Mouse (Mus musculus) bone marrow, adult 2 months (tissue): Measurements from ENCODE around the gene Pabpn1l. TPM values are rescaled to one million over a fixed set of nuclear protein-coding genes. Genes with fewer than 3 reads are reported as not detected.

Experiments used
- H3K27ac ChIP-seq: fragments of 200-500 bp; 2 replicates; pipeline ENCODE4 v1.5.1; 2012; ENCODE audit warnings: low read depth, mild to moderate bottlenecking, control low read depth, inconsistent platforms, low read length; ENCODE audit not compliant: control insufficient read depth, poor library complexity, insufficient read depth
- H3K4me1 ChIP-seq: fragments of 200-500 bp; 2 replicates; pipeline ENCODE4 v1.6.1; 2011; ENCODE audit warnings: low read length; ENCODE audit not compliant: control insufficient read depth, insufficient read depth
- H3K4me3 ChIP-seq: fragments of 200-500 bp; replicated peaks from 2 replicates; pipeline ENCODE3; 2011; ENCODE audit warnings: mild to moderate bottlenecking, low read depth, low read length, control low read depth; ENCODE audit not compliant: control insufficient read depth
- CTCF ChIP-seq: fragments of 200-500 bp; IDR thresholded peaks from 2 replicates; pipeline ENCODE4 v1.5.1; 2011; ENCODE audit warnings: low read length, control low read depth; ENCODE audit not compliant: control insufficient read depth, insufficient read depth
- POLR2A ChIP-seq: fragments of 200-500 bp; IDR thresholded peaks from 2 replicates; pipeline ENCODE4 v1.6.1; 2011; ENCODE audit warnings: low read depth, mild to moderate bottlenecking, control low read depth, low read length, borderline replicate concordance; ENCODE audit not compliant: control insufficient read depth
- WGBS: fragments of 180-500 bp; shearing (Covaris S2); methylation state at CpG from one replicate; pipeline ENCODE4 v1.1.7; 2018; 5-methylcytosine and 5-hydroxymethylcytosine counted together
- polyA plus RNA-seq: library from polyadenylated mRNA; stranded (reverse); fragments of >200 nt; gene quantifications from 2 replicates; pipeline ENCODE4 v1.2.4, GENCODE M21; 2011; ENCODE audit warnings: low replicate concordance; ENCODE audit not compliant: missing spikeins, insufficient read depth, insufficient read length

Gene Pabpn1l
- polyA plus RNA-seq, 1 experiment, result not detected

DNA sequence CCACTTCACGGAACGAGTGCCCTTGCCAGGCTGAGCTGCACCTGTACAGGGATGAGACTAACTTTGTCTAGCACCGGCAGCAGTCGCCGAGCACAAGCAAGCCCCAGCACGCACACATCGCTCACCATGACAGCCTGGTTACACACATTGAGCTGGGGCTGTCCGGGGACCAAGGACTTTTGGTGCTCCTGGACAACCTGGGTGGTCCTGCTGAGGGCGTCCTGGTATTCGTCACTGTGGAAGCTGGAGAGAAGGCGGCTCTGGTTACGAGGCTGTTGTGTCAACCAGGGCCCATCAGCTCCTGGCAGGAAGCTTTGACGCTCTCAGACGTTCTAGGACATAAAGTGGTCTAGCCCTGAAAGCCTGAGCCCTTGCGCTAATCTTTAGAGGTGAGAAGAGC is 41.6 kb downstream of the Pabpn1l start:
- Histone ChIP-seq H3K4me3 (no peak overlapping the region), H3K27ac (no peak overlapping the region), H3K4me1 (no peaks in the 10 kb centered on the region; the same call in 1 of the 2 replicates)
- WGBS, result 89% methylated on average over 15 of the region's 15 CpGs
- TF ChIP-seq CTCF (no peak), POLR2A (no peak)

DNA sequence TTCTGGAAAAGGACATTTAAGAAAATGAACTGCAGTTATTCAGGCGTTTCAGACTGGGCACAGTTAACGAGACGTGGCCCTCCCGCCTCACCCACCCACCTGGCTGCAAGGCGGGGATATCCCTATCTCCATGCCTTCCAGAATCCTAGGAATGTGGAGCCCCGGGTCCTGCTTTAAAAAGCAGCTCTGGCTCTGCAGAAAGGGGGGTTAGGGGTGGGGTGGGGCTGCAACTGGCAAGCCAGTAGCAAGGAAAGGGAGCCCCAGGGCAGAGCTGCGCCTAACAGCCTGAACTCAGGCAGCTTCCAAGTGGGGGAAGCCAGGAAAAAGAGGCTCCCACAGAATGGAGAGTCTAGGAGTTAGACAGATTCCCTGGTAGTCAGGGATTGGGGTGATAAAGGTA is 43.3 kb downstream of the Pabpn1l start:
- WGBS, result 82% methylated on average over 7 of the region's 7 CpGs
- no peak overlapping the region for H3K4me3 ChIP-seq
- H3K4me1 ChIP-seq, result no peaks in the 10 kb centered on the region; the same call in 1 of the 2 replicates
- no peak overlapping the region for H3K27ac ChIP-seq
- TF ChIP-seq CTCF (no peak), POLR2A (no peak)

DNA sequence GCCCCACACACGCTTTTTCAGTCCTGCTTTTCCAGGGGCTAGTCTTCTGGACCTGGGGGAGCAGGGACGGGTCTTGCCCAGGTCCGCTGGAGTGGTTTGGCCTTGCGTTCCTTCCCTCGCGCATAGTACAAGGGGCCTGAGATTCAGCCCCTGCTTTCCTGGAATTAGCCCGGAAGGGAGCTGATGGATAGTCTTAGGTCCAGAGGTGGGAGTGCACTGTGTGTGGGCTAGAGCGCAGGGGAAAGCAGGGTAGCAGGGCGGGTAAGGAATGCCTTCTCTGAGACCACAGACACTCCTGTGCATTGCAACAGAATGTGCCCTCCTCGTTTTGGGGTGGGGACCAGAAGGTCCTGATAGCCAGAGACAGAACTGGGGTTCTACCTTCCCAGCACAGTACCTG is 45.4 kb downstream of the Pabpn1l start:
- H3K4me3 ChIP-seq, result no peak overlapping the region
- no peaks in the 10 kb centered on the region; the same call in 1 of the 2 replicates for H3K4me1 ChIP-seq
- TF ChIP-seq CTCF (no peak), POLR2A (no peak)
- no peak overlapping the region for H3K27ac ChIP-seq
- WGBS, result 62% methylated on average over 10 of the region's 10 CpGs

DNA sequence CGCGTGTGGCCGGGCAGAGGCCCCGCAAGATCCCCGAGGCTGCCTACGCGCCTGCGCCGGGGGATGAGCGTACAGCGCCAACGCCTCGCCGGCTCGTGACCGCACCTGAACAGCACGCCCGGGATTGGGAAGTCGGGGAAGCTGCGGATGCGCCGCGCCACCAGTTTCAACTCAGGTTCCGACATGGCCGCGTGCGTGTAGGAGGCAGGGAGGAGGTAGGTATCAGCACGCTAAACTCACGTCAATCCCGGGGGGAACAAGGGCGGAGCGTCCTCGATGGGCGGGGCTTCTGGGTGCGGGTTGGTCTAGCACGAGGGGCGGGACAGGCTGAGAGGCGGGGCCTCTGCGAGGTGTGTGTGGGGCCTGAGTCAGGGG is 45.9 kb downstream of the Pabpn1l start, which contains the start of gene Aprt:
Gene Aprt, minus strand, starts transcription at position 262 of the 375 bp plus-strand sequence.
- Histone ChIP-seq H3K4me1 (no peaks in the 10 kb centered on the region; the same call in 1 of the 2 replicates), H3K27ac (peak within 1 kb of the TSS; percentile 67), H3K4me3 (peak within 1 kb of the TSS; percentile 71)
- under 1% methylated on average over 39 of the region's 39 CpGs for WGBS
- TF ChIP-seq CTCF (no peak), POLR2A (peak; percentile 71; the same call in 1 of the 2 replicates)

DNA sequence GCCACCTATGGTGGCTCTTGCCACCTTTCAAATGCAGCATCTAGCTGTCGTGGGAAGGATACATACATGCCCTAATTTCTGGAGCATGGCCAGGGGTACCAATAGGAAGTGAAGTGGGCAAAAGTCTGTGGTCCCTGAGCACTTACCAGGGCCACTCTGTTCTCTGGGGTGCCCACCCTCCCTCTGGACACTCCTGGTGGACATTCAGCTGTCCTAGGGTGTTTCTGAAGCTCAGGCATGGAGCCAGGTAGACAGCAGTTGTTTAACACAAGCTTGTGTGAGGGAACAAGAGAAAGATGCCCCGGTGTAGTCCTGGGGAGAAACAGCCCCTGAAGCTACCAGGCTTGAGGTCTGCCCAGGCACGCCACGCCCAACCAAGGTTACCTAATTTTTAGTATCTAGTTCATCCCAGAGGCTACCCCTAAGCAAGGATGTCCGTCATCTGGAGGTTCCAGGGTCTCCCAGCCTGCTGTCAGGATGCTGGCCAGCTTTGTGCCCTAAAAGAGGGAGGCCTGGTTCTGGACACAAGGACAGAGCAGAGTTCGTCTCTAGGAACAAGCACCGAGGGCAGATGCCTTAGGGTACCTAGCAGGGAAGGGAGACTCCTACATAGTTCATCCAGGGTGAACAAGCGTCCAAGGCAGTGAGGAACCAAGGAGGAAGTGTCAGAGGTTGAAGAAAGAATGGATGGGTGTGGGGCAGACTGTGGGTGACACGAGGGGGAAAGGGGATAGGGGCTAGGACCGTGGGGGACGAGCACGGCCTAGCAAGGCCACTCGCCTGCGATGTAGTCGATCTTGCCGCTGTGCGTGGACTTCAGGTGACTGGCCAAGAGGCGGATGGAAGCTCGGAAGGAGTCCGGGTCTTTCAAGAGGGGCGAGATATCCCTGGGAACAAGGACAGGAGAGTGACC is 46.5 kb downstream of the Pabpn1l start:
- TF ChIP-seq CTCF, result no peak
- no peak for TF ChIP-seq POLR2A

DNA sequence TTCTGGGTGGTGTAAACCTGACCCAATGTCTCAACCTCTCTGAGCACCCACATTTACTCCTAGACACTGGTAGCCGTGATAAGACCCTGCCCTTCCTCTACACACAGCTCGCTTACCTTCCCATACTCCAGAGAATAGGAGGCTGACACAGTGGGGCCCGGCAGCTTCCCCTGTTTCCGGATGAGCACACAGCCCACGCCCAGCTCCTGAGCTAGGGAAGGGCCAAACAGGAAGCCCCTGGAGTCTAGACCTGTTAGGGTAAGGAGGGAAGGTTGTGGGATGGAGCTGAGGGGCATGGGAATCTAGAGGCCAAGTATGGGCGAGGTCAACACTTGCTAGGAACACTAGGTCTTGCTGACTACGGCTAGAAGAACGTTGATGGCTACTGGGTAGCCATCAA is 47.3 kb downstream of the Pabpn1l start:
- Histone ChIP-seq H3K4me1 (no peaks in the 10 kb centered on the region; the same call in 1 of the 2 replicates), H3K4me3 (peak overlapping the region; percentile 71), H3K27ac (peak overlapping the region; percentile 67)
- TF ChIP-seq CTCF (no peak), POLR2A (no peak)
- WGBS, result 42% methylated on average over 8 of the region's 8 CpGs

More for the DNA sequence above, 46.5 kb downstream of the Pabpn1l start:
- WGBS, result 6% methylated on average over 21 of the region's 21 CpGs
- Histone ChIP-seq H3K4me1 (no peaks in the 10 kb centered on the region; the same call in 1 of the 2 replicates), H3K27ac (peak overlapping the region; percentile 67), H3K4me3 (peak overlapping the region; percentile 71)

DNA sequence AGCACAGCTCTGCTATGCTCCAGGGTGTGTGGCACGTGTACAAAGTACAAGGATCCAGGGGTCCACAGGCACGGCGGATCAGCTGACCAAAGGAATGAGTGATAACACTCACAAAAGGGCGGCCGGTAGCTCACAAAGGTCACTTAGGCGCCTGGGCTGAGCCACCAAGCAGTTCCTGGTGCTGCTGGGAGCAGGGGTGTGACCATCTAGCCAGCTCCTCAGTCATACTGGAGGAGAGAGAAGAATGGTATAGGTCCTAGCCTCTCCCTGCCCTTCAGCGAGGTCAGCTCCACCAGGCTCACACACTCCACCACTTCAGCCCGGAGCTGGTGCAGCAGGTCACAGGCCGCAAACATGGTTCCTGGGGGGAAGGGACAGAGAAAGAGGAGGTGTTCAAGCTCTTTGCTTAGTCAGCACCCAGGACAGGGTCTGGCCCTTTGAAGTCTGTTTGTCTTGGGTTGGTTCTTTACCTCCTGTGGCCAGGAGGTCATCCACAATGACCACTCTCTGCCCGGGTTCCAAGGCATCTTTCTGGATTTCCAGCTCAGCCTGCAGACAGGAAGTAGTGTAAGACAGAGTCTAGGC is 47.8 kb downstream of the Pabpn1l start:
- Histone ChIP-seq H3K4me3 (peak overlapping the region; percentile 29), H3K27ac (peak overlapping the region; percentile 67), H3K4me1 (no peaks in the 10 kb centered on the region; the same call in 1 of the 2 replicates)
- TF ChIP-seq CTCF (no peak), POLR2A (no peak)
- WGBS, result 71% methylated on average over 10 of the region's 10 CpGs

DNA sequence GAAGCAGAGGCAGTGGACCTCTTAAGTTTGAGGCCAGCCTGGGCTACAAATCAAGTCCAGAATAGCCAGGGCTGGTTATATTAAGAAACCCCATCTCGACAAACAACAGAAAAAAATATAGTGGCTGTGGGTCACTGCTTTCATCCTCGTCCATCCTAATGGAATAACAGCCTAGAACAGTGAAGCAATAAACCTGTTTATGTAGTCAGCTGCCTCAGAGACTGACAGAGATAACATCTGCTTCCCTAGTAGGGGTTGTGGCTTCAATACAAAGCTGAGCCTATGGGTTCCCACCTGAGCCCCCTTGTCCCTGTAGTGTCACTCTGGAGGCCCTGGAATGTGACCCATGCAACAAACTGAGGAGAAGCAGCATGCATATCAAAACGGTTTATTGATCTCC is 48.3 kb downstream of the Pabpn1l start:
- TF ChIP-seq CTCF (no peak), POLR2A (no peak)
- no peak overlapping the region for H3K4me3 ChIP-seq
- H3K27ac ChIP-seq, result no peak overlapping the region
- no peaks in the 10 kb centered on the region; the same call in 1 of the 2 replicates for H3K4me1 ChIP-seq
- WGBS, result 61% methylated on average over 3 of the region's 3 CpGs
